Mouse (Mus musculus) mouse trophoblast stem cell (cell line): ENCODE data around the gene Vapb.

Experiments used
- in situ Hi-C, 2 experiments: fragments of 300-500 bp; cut with MseI, MboI; formaldehyde crosslinking; loops; 2 replicates in 1 of 2; 3 replicates in 1 of 2; pipeline ENCODE4 v1.15.1; 2025

Vapb gene

GRCm38 (mm10) chr2:173832828-173833492 lies 95.6 kb downstream of the Vapb start:
- in situ Hi-C loops = no loop called here
